Mouse (Mus musculus) gastrocnemius, adult 8-10 months (tissue): Measurements from ENCODE around the gene Slc39a8. TPM values are rescaled to one million over a fixed set of nuclear protein-coding genes. Genes with fewer than 3 reads are reported as not detected.

Source experiments
- DNase-seq, 2 experiments: peaks; one replicate each; pipeline ENCODE4 v3.0.0; 2022; ENCODE audit warnings: low spot score in 2 of 2
- total RNA-seq, 4 experiments: library from RNA; stranded (reverse); gene quantifications; 2 replicates each; pipeline ENCODE4 v1.2.4; 2022

Gene Slc39a8
- total RNA-seq, 4 experiments from 2014 or later: 0.58 to 0.97 (median 0.68) TPM

DNA sequence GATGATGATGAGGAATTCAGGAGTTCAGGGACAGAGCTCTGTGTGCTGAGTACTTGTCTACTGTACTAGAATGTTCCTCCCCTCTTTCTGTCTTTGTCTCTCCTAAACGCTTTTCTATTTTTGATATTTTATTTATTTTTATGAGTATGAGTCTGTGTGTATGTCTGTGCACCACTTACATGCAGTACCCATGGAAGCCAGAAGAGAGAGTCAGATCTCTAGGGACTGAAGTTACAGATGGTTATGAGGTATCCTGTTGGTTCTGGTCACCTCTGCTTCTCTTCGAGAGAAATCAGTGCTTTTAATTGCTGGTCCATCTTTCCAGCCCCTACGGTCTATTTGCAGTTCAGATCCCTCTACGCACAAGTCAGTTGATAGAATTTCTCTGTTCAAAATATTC is 90.9 kb downstream of the Slc39a8 start:
- DNase-seq: no peak

- DNase-seq: no peak
These were observed 93.6 kb downstream of the Slc39a8 start for GRCm38 (mm10) chr3:135918566-135919180.

DNA sequence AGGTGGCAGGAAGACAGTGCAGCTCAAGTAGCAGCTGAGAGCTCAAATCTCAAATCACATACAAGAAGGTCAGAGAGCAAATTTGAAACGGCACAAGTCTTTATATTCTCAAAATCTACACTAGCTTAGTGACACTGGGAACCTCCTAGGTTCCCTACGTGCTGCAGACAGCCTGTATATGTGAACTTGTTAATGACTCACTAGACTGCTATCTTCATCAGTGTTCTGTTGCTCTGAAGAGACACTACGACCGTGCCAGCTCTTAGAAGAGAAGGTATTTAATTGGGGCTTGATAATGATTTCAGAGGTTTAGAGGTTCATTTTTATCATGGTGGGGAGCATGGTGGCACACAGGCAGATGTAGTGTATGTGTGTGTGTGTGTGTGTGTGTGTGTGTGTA is 94.2 kb downstream of the Slc39a8 start:
- DNase-seq: no peak

- DNase-seq: no peak
These were observed 101.7 kb downstream of the Slc39a8 start for GRCm38 (mm10) chr3:135926729-135927128.

DNA sequence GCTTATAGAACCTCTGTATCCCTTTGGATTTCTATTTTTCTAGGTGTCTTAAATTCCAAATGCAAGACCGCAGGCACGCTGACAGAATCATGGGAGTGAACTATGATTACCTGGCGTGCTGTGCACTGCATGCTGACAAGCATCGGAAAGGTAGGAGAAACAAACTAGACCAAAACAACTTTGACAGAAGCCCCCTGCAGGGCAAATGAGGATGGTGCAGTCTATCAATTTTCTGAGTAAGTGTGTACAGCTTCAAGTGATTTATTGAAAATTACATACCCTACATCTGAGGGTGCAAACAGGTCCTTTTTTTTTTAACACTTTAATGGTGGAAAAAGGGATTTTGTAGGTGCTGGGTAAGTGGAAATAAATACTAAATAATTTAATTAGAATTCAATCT is 103.1 kb downstream of the Slc39a8 start:
- no peak for DNase-seq

- DNase-seq: no peak
These were observed 112.4 kb downstream of the Slc39a8 start for GRCm38 (mm10) chr3:135937455-135937854.

Other genes starting within 250 kb of the Slc39a8 start
- 10 to 100 TPM; 17.2 to 21.6 (median 19.0) TPM for gene Nfkb1, start 133.7 kb upstream of the Slc39a8 start, total RNA-seq